13 mouse cellular contexts compared by ENCODE assay signal in genomic region chr13:15742308-15742707, GRCm38 (mm10).
DNase-seq lines count a peak whose midpoint lies in the region; ATAC-seq and TF ChIP-seq lines count a peak whose summit lies in the region.
"Had no signal": no experiment of that assay in that cellular context is flagged by ENCODE, and none has a peak within 500 bp of the region (broad histone marks: within the 10 kb centered on the region; RNA-seq: fewer than 3 reads in every experiment).

No protein-coding gene starts in this region.

- 0 out of 2 replicates have a peak, but pooled peaks cover 5% of the 10 kb centered on the region for H3K9me3 ChIP-seq in embryonic facial prominence, embryonic 13.5 days
- H3K9me3 ChIP-seq in embryonic facial prominence, embryonic 10.5 days, result 0 out of 2 replicates have a peak, but pooled peaks cover 9% of the 10 kb centered on the region
- H3K9me3 ChIP-seq in heart, embryonic 14.5 days (ENCODE audit: control insufficient read depth, low read length), result peaks cover 8% of the 10 kb centered on the region; the same call in 1 of the 2 replicates
- no peaks in the 10 kb centered on the region for H3K9me3 ChIP-seq in midbrain, postnatal 0 days (ENCODE audit: low read length)
- H3K9me3 ChIP-seq: neural tube, embryonic 15.5 days had no signal

- H3K9ac ChIP-seq in embryonic facial prominence, embryonic 13.5 days, result no peak overlapping the region
- H3K9ac ChIP-seq in heart, embryonic 14.5 days (ENCODE audit: low read length), result no peak overlapping the region
- no peak overlapping the region for H3K9ac ChIP-seq in midbrain, postnatal 0 days (replicated peaks; ENCODE audit: low read length, poor library complexity, severe bottlenecking)
- H3K9ac ChIP-seq: neural tube, embryonic 15.5 days had no signal

- no peaks in the 10 kb centered on the region for H3K36me3 ChIP-seq in embryonic facial prominence, embryonic 13.5 days
- no peaks in the 10 kb centered on the region for H3K36me3 ChIP-seq in embryonic facial prominence, embryonic 10.5 days (replicated peaks)
- H3K36me3 ChIP-seq in heart, embryonic 14.5 days (ENCODE audit: control insufficient read depth, insufficient read depth, low read length), result no peaks in the 10 kb centered on the region
- no peaks in the 10 kb centered on the region for H3K36me3 ChIP-seq in midbrain, postnatal 0 days (ENCODE audit: insufficient read depth, low read length)
- H3K36me3 ChIP-seq: neural tube, embryonic 15.5 days had no signal

- no peaks in the 10 kb centered on the region for H3K27me3 ChIP-seq in embryonic facial prominence, embryonic 13.5 days
- no peaks in the 10 kb centered on the region for H3K27me3 ChIP-seq in embryonic facial prominence, embryonic 10.5 days (replicated peaks; ENCODE audit: low read depth, poor library complexity, severe bottlenecking)
- no peaks in the 10 kb centered on the region for H3K27me3 ChIP-seq in heart, embryonic 14.5 days (ENCODE audit: control insufficient read depth, insufficient read depth, low read length)
- no peaks in the 10 kb centered on the region for H3K27me3 ChIP-seq in midbrain, postnatal 0 days (ENCODE audit: insufficient read depth, low read length)
- H3K27me3 ChIP-seq: megakaryocyte, embryonic 14.5 days; neural tube, embryonic 15.5 days; Patski had no signal

- no peak for ATAC-seq in embryonic facial prominence, embryonic 13.5 days (ENCODE audit: insufficient number of reproducible peaks, insufficient read depth, low FRiP score, low TSS enrichment, low read depth)
- no peak for ATAC-seq in heart, embryonic 14.5 days (ENCODE audit: insufficient number of reproducible peaks, insufficient read depth, low FRiP score, low read depth)
- ATAC-seq in midbrain, postnatal 0 days (ENCODE audit: low FRiP score), result no peak

- TF ChIP-seq CTCF in midbrain, postnatal 0 days (IDR thresholded peaks at IDR 0.05), result no peak

- peaks cover 17% of the 10 kb centered on the region for H3K4me1 ChIP-seq in embryonic facial prominence, embryonic 13.5 days
- H3K4me1 ChIP-seq in embryonic facial prominence, embryonic 10.5 days, result 0 out of 2 replicates have a peak, but pooled peaks cover 4% of the 10 kb centered on the region
- 0 out of 4 replicates have a peak, but pooled peaks cover 0 to 3% of the 10 kb centered on the region in 2 experiments for H3K4me1 ChIP-seq in heart, embryonic 14.5 days (ENCODE audit: control insufficient read depth in 2 of 2, insufficient read depth in 2 of 2, low read length in 2 of 2)
- no peaks in the 10 kb centered on the region for H3K4me1 ChIP-seq in midbrain, postnatal 0 days (ENCODE audit: insufficient read depth, low read length)
- H3K4me1 ChIP-seq: megakaryocyte, embryonic 14.5 days had no signal

- H3K4me2 ChIP-seq in embryonic facial prominence, embryonic 13.5 days, result no peak overlapping the region
- no peak overlapping the region for H3K4me2 ChIP-seq in heart, embryonic 14.5 days (ENCODE audit: low read length)
- H3K4me2 ChIP-seq in midbrain, postnatal 0 days (ENCODE audit: low read depth, low read length, poor library complexity, severe bottlenecking), result no peak overlapping the region
- H3K4me2 ChIP-seq: neural tube, embryonic 15.5 days had no signal

- 0 out of 2 replicates have a peak overlapping the region, but pooled peaks have one; percentile 11 for H3K27ac ChIP-seq in embryonic facial prominence, embryonic 13.5 days
- no peak overlapping the region for H3K27ac ChIP-seq in embryonic facial prominence, embryonic 10.5 days (replicated peaks)
- peak overlapping the region; percentile 17 to 45; a peak in 1 of 4 replicates for H3K27ac ChIP-seq in heart, embryonic 14.5 days (replicated peaks in 1 of 2; ENCODE audit: control insufficient read depth in 1 of 2, insufficient read depth in 1 of 2, low read depth in 2 of 2, low read length in 2 of 2)
- H3K27ac ChIP-seq in midbrain, postnatal 0 days (ENCODE audit: low read depth, low read length), result no peak overlapping the region
- H3K27ac ChIP-seq: neural tube, embryonic 15.5 days had no signal

- DNase-seq in embryonic facial prominence, embryonic 10.5 days (ENCODE audit: low spot score), result no peak
- DNase-seq in heart, adult 9 months (ENCODE audit: low spot score in 2 of 2), result peak; percentile 29 to 42
- no peak for DNase-seq in heart, postnatal 4 days
- DNase-seq in 3T3-L1 (ENCODE audit: low read depth, low spot score), result peak; percentile 49
- DNase-seq in cerebellum, adult 11-12 months, result no peak
- DNase-seq in midbrain, postnatal 0 days (ENCODE audit: low spot score), result no peak
- DNase-seq: retina, postnatal 1 day; thymus, adult 18-20 months had no signal

- H3K4me3 ChIP-seq in embryonic facial prominence, embryonic 13.5 days, result no peak overlapping the region
- H3K4me3 ChIP-seq in embryonic facial prominence, embryonic 10.5 days, result no peak overlapping the region
- H3K4me3 ChIP-seq in heart, embryonic 14.5 days (ENCODE audit: control insufficient read depth in 1 of 2, insufficient read depth in 1 of 2, low read depth in 1 of 2, low read length in 2 of 2), result no peak overlapping the region
- H3K4me3 ChIP-seq in midbrain, postnatal 0 days (ENCODE audit: low read depth, low read length), result no peak overlapping the region
- H3K4me3 ChIP-seq: megakaryocyte, embryonic 14.5 days; neural tube, embryonic 15.5 days had no signal

- 90% methylated on average over 3 of the region's 3 CpGs for WGBS in embryonic facial prominence, embryonic 13.5 days
- 86% methylated on average over 3 of the region's 3 CpGs for WGBS in embryonic facial prominence, embryonic 10.5 days
- 67% methylated on average over 3 of the region's 3 CpGs for WGBS in heart, embryonic 14.5 days
- 84% methylated on average over 3 of the region's 3 CpGs for WGBS in midbrain, postnatal 0 days

Comparison
In these comparisons a context has a peak if more than half of its experiments do, and no peak if none do; other contexts are left out.
1. H3K27ac ChIP-seq: peak in embryonic facial prominence, embryonic 13.5 days (single experiment) and heart, embryonic 14.5 days (2 of 2); none in embryonic facial prominence, embryonic 10.5 days (single experiment) and midbrain, postnatal 0 days (single experiment).
2. DNase-seq: peak in heart, adult 9 months (2 of 2) and 3T3-L1 (single experiment); none in embryonic facial prominence, embryonic 10.5 days (single experiment), heart, postnatal 4 days (single experiment), cerebellum, adult 11-12 months (single experiment) and midbrain, postnatal 0 days (single experiment).